Mouse (Mus musculus) CH12.LX (cell line): Measurements from ENCODE around the gene Frem3.

Experiments
- CHD2 ChIP-seq: IDR thresholded peaks from 2 replicates; pipeline ENCODE4 v1.6.1; 2011; ENCODE audit warnings: low read length, improper control_type of control experiment
- CTCF ChIP-seq, 2 experiments: IDR thresholded peaks in 1 of 2; conservative IDR thresholded peaks in 1 of 2; 2 replicates each; pipeline ENCODE4 v1.5.1; 2011 to 2012; ENCODE audit warnings: low read depth in 2 of 2, low read length in 2 of 2, improper control_type of control experiment in 1 of 2, inconsistent platforms in 1 of 2, mild to moderate bottlenecking in 1 of 2, moderate library complexity in 1 of 2
- E2F4 ChIP-seq: IDR thresholded peaks from 2 replicates; pipeline ENCODE4 v1.6.1; 2011; ENCODE audit warnings: low read depth, low read length, improper control_type of control experiment; ENCODE audit not compliant: insufficient replicate concordance
- EP300 ChIP-seq: IDR thresholded peaks from 2 replicates; pipeline ENCODE4 v1.6.1; 2011; ENCODE audit warnings: low read length, improper control_type of control experiment
- KAT2A ChIP-seq: IDR thresholded peaks from 2 replicates; pipeline ENCODE4 v1.6.1; 2012; ENCODE audit warnings: low read length, improper control_type of control experiment, inconsistent platforms; ENCODE audit not compliant: insufficient replicate concordance
- MYC ChIP-seq: IDR thresholded peaks from 2 replicates; pipeline ENCODE4 v1.6.1; 2011; ENCODE audit warnings: low read depth, mild to moderate bottlenecking, improper control_type of control experiment, low read length
- NELFE ChIP-seq: IDR thresholded peaks from 2 replicates; pipeline ENCODE4 v1.6.1; 2011; ENCODE audit warnings: low read depth, low read length, improper control_type of control experiment
- POLR2A ChIP-seq: IDR thresholded peaks from 2 replicates; pipeline ENCODE4 v1.6.1; 2011; ENCODE audit warnings: low read depth, mild to moderate bottlenecking, improper control_type of control experiment, low read length
- ZKSCAN1 ChIP-seq: IDR thresholded peaks from 2 replicates; pipeline ENCODE4 v1.6.1; 2012; ENCODE audit warnings: low read depth, inconsistent platforms, low read length, improper control_type of control experiment, borderline replicate concordance
- ZNF384 ChIP-seq: IDR thresholded peaks from 2 replicates; pipeline ENCODE4 v1.6.1; 2012; ENCODE audit warnings: low read depth, low read length, improper control_type of control experiment, inconsistent platforms

- no peak for TF ChIP-seq ZKSCAN1
- no peak for TF ChIP-seq EP300
- TF ChIP-seq KAT2A: no peak
- TF ChIP-seq CHD2: no peak
- TF ChIP-seq ZNF384: no peak
- TF ChIP-seq POLR2A: no peak
- no peak for TF ChIP-seq MYC
- no peak for TF ChIP-seq E2F4
- peak; percentile 13 to 78; a peak in 2 of 4 replicates for TF ChIP-seq CTCF (conservative IDR thresholded peaks at IDR 0.05 in 1 of 2, IDR thresholded peaks at IDR 0.05 in 1 of 2; ENCODE audit: low read depth in 2 of 2, low read length in 2 of 2)
- no peak for TF ChIP-seq NELFE
Observed at GRCm38 (mm10) chr8:80688141-80688540, 77.3 kb downstream of the Frem3 start.
